Mouse (Mus musculus): ENCODE measurements around the gene Gm9573.

- TF ChIP-seq POLR2A (IDR thresholded peaks at IDR 0.05; ENCODE audit: borderline replicate concordance, insufficient read depth, low read length), result no peak
- no peak for TF ChIP-seq CTCF (IDR thresholded peaks at IDR 0.05; ENCODE audit: borderline replicate concordance, insufficient read depth, low read depth, low read length)
Observed at GRCm38 (mm10) chr17:35617127-35617526, 9.3 kb downstream of the Gm9573 start.

Measured in cerebellum, adult 2 months (tissue).